Mouse (Mus musculus) left cerebral cortex, adult 2 months (tissue): ENCODE measurements at regions not wholly inside any gene's neighbourhood (a gene's known extent, or its start where the extent isn't known, plus 50 kb on each side); places are given as distances from the start of the nearest gene placed in this dataset.

ENCODE experiments used
- DNase-seq, 2 experiments: peaks; one replicate each; pipeline ENCODE4 v3.0.0; 2021 to 2022; ENCODE audit warnings: low spot score in 2 of 2, mixed read lengths in 1 of 2; ENCODE audit errors: extremely low spot score in 1 of 2
- H3K27ac ChIP-seq: fragments of 200-600 bp; 2 replicates; pipeline ENCODE4 v1.8.1; 2022
- H3K4me3 ChIP-seq: fragments of 200-600 bp; 2 replicates; pipeline ENCODE4 v1.8.1; 2022
- CTCF ChIP-seq: fragments of 200-600 bp; IDR thresholded peaks from 2 replicates; pipeline ENCODE4 v1.8.1; 2022; ENCODE audit warnings: antibody characterized with exemption, mild to moderate bottlenecking, moderate library complexity
- intact Hi-C: fragments of 180-260 bp; cut with DNase I; formaldehyde crosslinking; loops from one replicate; pipeline ENCODE4 v1.15.1; 2025

DNA sequence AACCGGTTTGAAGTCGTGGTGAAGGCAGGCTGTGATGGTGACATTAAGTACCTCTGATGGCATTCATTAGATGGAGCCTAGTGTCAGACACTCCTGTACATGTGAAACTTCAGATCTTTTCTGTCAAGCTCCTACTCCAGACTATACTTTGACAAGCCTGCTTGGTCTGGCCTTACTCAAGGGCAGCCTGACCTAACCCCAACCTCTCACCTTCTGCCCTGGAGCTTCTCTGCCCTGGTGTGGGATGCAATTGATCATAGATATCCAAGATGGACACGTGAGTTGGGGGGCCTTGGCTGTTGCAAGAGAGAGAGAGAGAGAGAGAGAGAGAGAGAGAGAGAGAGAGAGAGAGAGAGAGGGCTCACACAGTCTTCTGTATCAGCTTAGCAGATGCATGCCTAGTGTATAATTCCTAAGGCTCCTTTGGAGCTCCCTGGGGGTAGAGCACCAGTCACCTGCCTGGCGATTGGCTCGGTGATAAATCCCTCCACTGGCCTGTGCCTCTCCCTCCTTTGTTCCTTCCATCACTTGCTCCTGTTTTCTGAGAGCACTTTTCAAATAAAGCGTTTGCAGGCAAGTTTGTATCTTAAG is 416.4 kb downstream of the Wdr11 start:
- TF ChIP-seq CTCF: no peak
- no peak overlapping the region for H3K4me3 ChIP-seq
- intact Hi-C loops: no loop called here
- H3K27ac ChIP-seq: no peak overlapping the region
- no peak for DNase-seq

DNA sequence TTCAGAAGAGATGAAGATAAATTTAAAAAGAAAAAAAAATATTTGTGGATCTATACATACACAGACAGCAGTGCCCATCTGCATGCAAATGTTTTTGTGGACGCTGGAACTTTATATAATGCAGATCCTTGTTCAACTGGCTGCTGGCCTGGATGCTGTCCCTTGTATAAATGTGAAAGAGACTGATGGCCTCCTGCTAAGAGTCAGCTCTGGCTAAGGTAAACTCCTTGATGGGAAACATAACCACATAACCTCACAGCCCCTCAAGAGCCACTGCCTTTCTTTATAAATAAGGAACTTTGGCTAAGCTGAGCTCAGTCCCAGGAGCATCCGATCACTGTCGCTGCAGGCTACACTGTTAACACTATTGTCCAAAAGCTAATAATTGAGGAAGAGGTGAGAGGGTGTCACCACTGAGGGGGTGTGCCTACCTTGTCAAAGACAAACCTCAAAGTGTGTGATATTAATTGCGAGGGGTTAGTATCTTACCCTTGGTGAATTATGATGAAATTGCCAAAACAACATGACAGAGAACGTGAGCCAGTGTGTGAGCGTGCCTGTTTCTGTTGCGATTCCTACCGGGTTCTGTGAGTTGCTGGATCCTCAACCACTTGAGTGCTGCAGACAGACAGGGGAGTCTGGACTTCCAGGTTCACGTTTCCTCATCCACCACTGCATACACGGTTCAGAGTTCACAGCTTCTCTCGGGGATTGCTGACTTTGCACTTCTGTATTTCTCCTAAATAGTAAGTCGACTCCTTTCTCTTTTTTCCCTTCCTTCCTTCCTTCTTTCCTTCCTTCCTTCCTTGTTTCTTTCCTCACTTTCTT is 417.1 kb downstream of the Wdr11 start:
- Histone ChIP-seq H3K4me3 (no peak overlapping the region), H3K27ac (no peak overlapping the region)
- intact Hi-C loops: no loop called here
- TF ChIP-seq CTCF: no peak
- no peak for DNase-seq

GRCm38 (mm10) chr7:130012067-130012466 is 420.4 kb downstream of the Wdr11 start:
- no peak overlapping the region for H3K27ac ChIP-seq
- no peak for TF ChIP-seq CTCF
- DNase-seq: no peak
- intact Hi-C loops: no loop called here
- H3K4me3 ChIP-seq: no peak overlapping the region

GRCm38 (mm10) chr7:130013109-130013508 is 421.4 kb downstream of the Wdr11 start:
- H3K4me3 ChIP-seq: no peak overlapping the region
- H3K27ac ChIP-seq: no peak overlapping the region
- intact Hi-C loops: no loop called here
- no peak for DNase-seq
- no peak for TF ChIP-seq CTCF

DNA sequence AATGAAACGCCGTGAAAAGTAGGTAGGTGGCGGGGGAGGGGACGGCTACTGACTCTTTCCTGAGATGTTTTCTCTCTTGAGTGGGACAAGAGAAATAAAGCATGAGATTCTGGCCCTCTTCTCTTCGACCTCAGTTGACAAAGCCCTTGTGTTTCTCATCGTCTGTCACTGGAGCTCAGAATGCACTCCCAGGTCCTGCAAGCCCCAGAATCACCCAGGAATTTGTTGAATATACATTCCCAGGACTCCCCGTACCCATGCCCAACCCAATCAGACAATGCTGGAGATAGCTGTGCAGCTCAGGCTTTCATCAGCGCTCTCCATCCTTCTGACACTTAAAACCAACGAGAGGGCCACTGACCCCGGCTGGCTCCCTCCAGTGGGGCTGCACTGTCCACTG is 422.9 kb downstream of the Wdr11 start:
- no peak for DNase-seq
- intact Hi-C loops: no loop called here

GRCm38 (mm10) chr7:130015375-130016014 is 423.8 kb downstream of the Wdr11 start:
- H3K27ac ChIP-seq: no peak overlapping the region
- DNase-seq: no peak
- no peak overlapping the region for H3K4me3 ChIP-seq
- no peak for TF ChIP-seq CTCF
- intact Hi-C loops: no loop called here

More for the DNA sequence above, 422.9 kb downstream of the Wdr11 start:
- TF ChIP-seq CTCF: no peak
- H3K27ac ChIP-seq: no peak overlapping the region
- no peak overlapping the region for H3K4me3 ChIP-seq

DNA sequence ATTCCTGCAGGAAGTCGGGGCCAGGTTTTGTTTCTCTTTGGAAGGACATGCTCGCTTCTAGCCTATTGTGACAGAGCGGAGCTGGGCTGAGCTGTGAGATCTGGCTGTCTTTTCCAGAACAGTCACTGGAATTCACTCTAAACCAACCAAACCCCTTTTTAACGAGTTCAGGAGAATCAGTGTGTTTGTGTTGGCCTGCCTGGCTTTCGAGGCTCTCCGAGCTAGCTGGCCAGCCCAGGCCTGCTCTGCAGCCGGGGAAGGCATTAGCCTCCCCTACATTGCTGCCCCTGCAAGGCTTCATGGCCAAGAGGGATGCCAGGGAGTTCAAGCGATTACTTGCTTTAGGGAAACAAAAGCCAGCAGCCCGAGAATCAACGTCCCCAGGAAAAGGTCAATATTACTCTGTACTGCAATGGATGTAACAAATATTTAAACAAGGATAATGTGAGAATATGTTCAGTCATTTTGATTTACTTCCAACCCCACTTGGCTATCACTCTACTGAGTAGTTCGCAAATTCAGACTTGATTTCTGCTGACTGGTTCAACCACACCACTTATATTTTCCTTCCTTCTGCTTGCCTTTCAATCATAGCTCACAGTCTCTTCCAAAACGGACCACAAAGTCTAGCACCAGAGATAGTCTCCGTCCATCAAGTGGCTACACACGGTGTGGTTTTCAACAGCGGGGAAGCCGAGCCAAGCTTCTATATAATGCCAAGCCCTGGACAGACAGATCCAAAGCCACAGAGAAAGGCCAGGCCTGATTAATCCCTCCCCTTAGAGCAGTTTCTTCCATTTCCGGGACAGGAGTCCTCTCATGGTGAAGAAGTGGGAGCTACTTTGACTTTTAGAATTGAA is 424.6 kb downstream of the Wdr11 start:
- no peak for TF ChIP-seq CTCF
- no peak for DNase-seq
- H3K4me3 ChIP-seq: no peak overlapping the region
- intact Hi-C loops: no loop called here
- no peak overlapping the region for H3K27ac ChIP-seq

GRCm38 (mm10) chr7:130018891-130019290 is 427.2 kb downstream of the Wdr11 start:
- TF ChIP-seq CTCF: no peak
- no peak overlapping the region for H3K27ac ChIP-seq
- no peak for DNase-seq
- intact Hi-C loops: no loop called here
- no peak overlapping the region for H3K4me3 ChIP-seq

DNA sequence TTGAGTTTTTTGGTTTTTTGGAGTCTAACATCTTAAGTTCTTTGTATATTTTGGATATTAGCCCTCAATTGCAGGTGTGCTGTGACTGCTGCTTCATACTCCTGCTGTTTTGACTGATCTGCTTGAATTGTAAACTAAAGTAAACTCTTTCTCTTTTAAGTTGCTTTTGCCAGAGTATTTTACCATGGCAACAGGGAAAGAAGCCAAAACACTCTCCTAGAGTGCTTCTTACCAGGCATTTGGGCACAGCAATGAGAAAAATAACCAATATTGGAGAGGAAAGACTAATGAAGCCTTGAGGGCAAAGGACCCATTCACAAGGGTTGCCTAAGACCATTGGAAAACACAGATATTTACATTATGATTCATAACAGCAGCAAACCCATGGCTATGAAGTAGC is 437.3 kb downstream of the Wdr11 start:
- DNase-seq: no peak
- TF ChIP-seq CTCF: no peak
- intact Hi-C loops: no loop called here
- no peak overlapping the region for H3K27ac ChIP-seq
- H3K4me3 ChIP-seq: no peak overlapping the region

- intact Hi-C loops: no loop called here
- H3K27ac ChIP-seq: no peak overlapping the region
- H3K4me3 ChIP-seq: no peak overlapping the region
- no peak for DNase-seq
- no peak for TF ChIP-seq CTCF
Observed at GRCm38 (mm10) chr7:130030711-130031110, 439.0 kb downstream of the Wdr11 start.

DNA sequence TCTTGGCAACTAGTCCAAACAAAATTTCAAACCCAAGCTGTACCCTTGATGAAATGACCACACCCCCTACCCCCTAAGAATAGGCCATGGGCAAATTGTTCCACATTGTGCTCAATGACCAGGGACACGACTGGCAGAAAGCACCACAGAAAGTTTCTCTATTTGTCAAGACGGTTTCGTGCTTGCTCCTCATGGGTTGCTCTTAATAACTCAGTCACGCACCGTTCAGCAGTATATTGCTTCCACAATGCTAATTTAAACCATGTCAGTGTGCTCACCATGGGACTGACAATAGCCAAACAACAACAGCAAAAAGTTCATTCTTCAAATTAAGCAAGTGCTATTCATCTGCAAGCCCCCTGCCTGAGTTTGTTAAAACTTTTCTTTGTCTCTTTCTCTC is 444.6 kb downstream of the Wdr11 start:
- no peak for DNase-seq
- intact Hi-C loops: no loop called here
- H3K27ac ChIP-seq: no peak overlapping the region
- no peak for TF ChIP-seq CTCF
- no peak overlapping the region for H3K4me3 ChIP-seq
